Mouse (Mus musculus) adipose tissue, adult 10 weeks (tissue): ENCODE results near the gene Gm35315. TPM values are rescaled to one million over a fixed set of nuclear protein-coding genes. Genes with fewer than 3 reads are reported as not detected.

Source experiments
- polyA plus RNA-seq: library from polyadenylated mRNA; stranded (reverse); fragments of 350-450 nt; fragmentation: Illumina TruSeq; extraction: RNeasy Lipid Tissue Mini Kit (QIAGEN cat#74804); gene quantifications from one replicate; pipeline ENCODE4 v1.2.3, GENCODE M21; 2014; ENCODE audit warnings: low read depth, low replicate concordance

Gene Gm35315
- polyA plus RNA-seq, result 1.4 TPM

GRCm38 (mm10) chr5:110094030-110094846, at the start of gene Gm35315:
Gm35315 (minus strand) TSS chr5:110094420.

DNA sequence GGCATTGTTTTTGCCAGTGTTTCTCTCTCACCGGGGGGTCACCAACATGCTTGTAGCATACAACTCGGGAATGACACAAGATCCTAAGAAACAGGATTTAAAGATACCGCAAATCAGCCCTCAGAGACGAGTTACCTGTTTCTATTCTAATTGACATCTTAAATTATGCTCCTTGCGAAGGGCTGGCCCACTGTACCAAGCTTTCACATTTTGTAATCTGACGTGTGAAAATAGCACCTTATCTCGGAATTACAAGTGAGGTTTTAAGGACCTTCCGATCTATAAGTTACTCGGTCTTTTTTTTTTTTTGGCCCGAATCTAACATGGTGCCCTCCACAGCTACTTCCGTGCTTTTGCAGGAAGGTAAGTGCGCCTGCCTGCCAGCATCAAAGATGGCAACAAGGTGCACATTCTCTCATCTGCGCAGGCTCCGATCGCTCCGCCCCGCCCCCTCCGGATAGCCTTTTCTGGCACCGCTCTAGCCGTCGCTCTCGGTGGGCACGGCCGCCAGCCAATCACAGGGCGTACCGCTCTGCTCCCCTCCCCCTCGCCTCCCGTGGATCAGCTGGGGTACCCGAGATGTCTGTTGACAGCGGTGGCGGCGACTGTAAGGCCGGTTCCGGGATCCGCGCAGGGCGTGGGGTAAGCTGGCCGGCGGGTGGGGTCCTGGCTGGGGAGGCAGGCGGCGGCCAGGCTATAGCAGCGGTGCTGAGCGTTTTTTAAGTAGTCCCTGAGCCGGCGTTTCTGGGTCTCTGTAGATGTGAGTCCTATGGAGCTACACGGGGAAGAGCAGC, 41.3 kb upstream of the Gm35315 start, which contains the start of gene Chfr:
Gene Chfr, plus strand, starts transcription at position 550 of the 794 bp plus-strand sequence.

DNA sequence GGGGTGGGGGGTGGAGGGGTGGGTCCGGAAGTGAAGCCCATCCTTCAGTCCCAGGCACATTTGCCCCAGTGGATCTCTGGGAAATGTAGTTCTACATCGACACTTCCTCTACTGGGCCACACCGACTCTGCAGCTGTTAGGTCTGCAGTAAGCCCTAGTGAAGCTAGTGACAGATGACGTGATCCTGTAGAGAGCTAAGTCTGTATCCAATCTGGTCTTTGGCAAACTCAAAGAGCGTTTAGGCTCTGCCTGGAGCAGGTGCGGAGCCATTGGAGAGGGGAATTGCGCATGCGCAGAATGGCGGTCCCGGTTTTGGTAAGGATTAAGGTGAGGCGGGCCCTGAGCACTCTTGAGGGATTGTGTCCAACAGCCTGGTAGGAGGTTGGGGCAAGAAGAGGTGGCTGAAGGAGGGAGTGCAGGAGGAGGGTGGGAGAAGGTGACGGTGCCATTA, 15.8 kb upstream of the Gm35315 start, which contains the start of gene Zfp605:
Gene Zfp605, plus strand, starts transcription at position 102 of the 451 bp plus-strand sequence.

DNA sequence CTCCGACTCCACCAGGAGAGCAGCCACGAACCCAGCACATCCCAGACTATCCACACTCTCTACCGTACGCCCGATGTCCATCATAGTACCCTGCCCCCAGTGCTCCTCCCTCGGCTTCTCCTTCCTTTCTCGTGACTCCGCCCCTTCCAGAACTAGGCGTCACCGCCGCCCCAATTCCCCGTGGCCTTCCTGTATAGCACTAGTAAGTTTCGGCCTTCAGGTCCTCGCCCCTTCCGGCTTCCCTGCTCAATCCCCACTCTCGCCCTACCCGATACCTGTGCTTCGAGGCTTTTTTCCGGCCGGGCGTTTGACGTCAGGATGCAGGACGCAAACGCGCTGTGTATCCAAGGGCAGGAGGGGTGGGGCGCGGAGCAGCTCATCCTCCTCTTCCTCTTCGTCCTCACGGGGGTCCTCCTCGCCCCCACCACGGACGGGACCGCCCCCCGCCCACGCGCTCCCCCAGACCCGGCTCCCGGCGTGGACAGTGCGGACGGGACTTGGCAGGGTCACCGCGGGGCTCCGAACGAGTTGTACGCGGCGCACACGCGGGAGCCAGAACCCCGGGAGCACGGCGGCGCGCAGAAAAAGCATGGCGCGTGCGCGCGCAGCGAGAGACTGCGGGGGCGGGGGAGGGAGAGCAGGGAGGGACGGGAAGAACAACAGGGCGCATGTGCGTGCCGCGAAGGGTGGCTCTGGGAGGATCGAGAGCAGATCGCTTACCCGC, 13.5 kb upstream of the Gm35315 start, which contains the start of gene Gtpbp6:
Gene Gtpbp6, minus strand, starts transcription at position 617 of the 724 bp plus-strand sequence.

DNA sequence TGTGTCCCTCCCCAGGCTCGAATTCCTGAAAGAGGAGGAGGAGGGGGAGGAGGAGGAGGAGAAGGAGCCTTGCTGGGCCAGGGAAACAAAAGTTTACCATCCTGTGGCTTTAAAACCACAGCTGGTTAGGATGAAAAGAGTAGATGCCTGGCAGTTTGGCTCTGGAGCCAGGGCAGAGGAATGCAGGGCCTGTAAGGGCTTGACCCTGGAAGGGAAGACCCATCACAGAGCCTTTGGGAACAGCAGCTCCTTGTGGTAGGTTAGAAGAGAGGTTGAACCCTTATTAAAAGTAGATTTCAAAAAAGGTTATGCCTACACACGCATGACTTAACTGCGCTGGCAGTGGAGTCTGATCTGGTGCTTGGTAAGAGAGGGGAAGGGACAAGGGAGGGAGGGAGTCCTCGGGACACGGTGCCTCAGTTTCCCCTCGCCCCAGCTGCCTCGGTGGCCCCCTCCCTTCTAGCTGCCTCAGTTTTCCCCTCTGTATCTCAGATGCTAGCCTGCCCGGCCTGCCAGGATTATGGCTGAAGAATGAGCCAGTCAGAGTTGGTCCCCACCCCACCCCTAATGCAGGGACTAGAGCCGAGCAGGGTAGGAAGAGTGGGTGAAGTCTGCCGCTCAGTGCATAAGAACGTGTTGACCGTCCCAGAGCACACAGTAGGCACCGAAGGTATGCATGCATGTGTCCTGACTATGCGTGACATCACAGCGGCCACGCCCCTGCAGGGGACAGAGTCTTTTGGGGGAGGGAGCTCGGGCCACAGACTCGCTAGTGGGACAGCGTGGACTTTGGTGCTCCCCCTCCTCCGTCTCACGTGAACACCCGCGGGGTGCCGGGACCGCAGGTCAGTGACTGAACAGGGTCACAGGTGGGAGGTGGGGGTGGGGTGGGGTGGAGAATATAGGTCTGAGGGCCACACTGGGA, 5.7 kb upstream of the Gm35315 start, which contains the start of gene Plcxd1:
Gene Plcxd1, plus strand, starts transcription at position 314 of the 925 bp plus-strand sequence.

GRCm38 (mm10) chr5:110072413-110072812, 21.8 kb downstream of the Gm35315 start, which contains the start of gene Gm17655:
Gm17655 (minus strand) TSS chr5:110072513.

Other genes starting within 250 kb of the Gm35315 start
- gene Gm15446, start 171.0 kb downstream of the Gm35315 start, polyA plus RNA-seq, result 12.3 TPM
- 34.7 TPM for gene Zfp932, start 97.9 kb downstream of the Gm35315 start, polyA plus RNA-seq
- gene Gm17655, start 21.9 kb downstream of the Gm35315 start, polyA plus RNA-seq, result 2.5 TPM
- 3.5 TPM for gene Plcxd1, start 5.5 kb upstream of the Gm35315 start, polyA plus RNA-seq
- gene Gtpbp6, start 13.8 kb upstream of the Gm35315 start, polyA plus RNA-seq, result 23.2 TPM
- 5.6 TPM for gene Zfp605, start 15.7 kb upstream of the Gm35315 start, polyA plus RNA-seq
- gene Chfr, start 41.4 kb upstream of the Gm35315 start, polyA plus RNA-seq, result 30.0 TPM
- 20.7 TPM for gene Golga3, start 82.3 kb upstream of the Gm35315 start, polyA plus RNA-seq
- gene Ankle2, start 136.6 kb upstream of the Gm35315 start, polyA plus RNA-seq, result 20.8 TPM
- gene Pgam5, start 175.5 kb upstream of the Gm35315 start, polyA plus RNA-seq, result 27.7 TPM
- gene Pxmp2, start 191.8 kb upstream of the Gm35315 start, polyA plus RNA-seq, result 49.1 TPM
- 4.7 TPM for gene Pole, start 191.9 kb upstream of the Gm35315 start, polyA plus RNA-seq
- 37.7 TPM for gene P2rx2, start 248.8 kb upstream of the Gm35315 start, polyA plus RNA-seq